Mouse (Mus musculus) stomach, postnatal 0 days (tissue): ENCODE measurements at regions not wholly inside any gene's neighbourhood (a gene's known extent, or its start where the extent isn't known, plus 50 kb on each side); places are given as distances from the start of the nearest gene placed in this dataset.

ENCODE experiments used
- ATAC-seq: fragments of 200-750 bp; cut with Nextera tagmentation; 2 replicates; pipeline ENCODE4 v1.8.0; 2017; ENCODE audit not compliant: low FRiP score, low TSS enrichment
- DNase-seq: peaks from one replicate; pipeline ENCODE4 v3.0.0-alpha.2; 2016; ENCODE audit warnings: low spot score
- H3K27ac ChIP-seq: fragments of 300-500 bp; sonication (generic); replicated peaks from 2 replicates; pipeline ENCODE4 v1.5.1; 2014; ENCODE audit warnings: mild to moderate bottlenecking, control low read depth
- H3K27me3 ChIP-seq: fragments of 300-500 bp; sonication (generic); 2 replicates; pipeline ENCODE4 v1.6.1; 2014; ENCODE audit warnings: low read length; ENCODE audit not compliant: control insufficient read depth, insufficient read depth
- H3K36me3 ChIP-seq: fragments of 300-500 bp; sonication (generic); 2 replicates; pipeline ENCODE4 v1.6.1; 2014; ENCODE audit warnings: low read length, mixed read lengths; ENCODE audit not compliant: control insufficient read depth, insufficient read depth
- H3K4me1 ChIP-seq: fragments of 300-500 bp; sonication (generic); replicated peaks from 2 replicates; pipeline ENCODE4 v1.6.1; 2014; ENCODE audit warnings: antibody characterized with exemption; ENCODE audit not compliant: control insufficient read depth, insufficient read depth
- H3K4me2 ChIP-seq: fragments of 300-500 bp; sonication (generic); replicated peaks from 2 replicates; pipeline ENCODE4 v1.6.1; 2014; ENCODE audit warnings: low read depth, mild to moderate bottlenecking, control low read depth, moderate library complexity
- H3K4me3 ChIP-seq: fragments of 300-500 bp; sonication (generic); 2 replicates; pipeline ENCODE4 v1.5.1; 2014; ENCODE audit warnings: low read depth, low read length, control low read depth
- H3K9ac ChIP-seq: fragments of 300-500 bp; sonication (generic); 2 replicates; pipeline ENCODE4 v1.6.1; 2014; ENCODE audit warnings: mild to moderate bottlenecking, low read length, control low read depth, mixed read lengths
- H3K9me3 ChIP-seq: fragments of 300-500 bp; sonication (generic); 2 replicates; pipeline ENCODE4 v1.6.1; 2016; ENCODE audit warnings: low read length; ENCODE audit not compliant: control insufficient read depth
- CTCF ChIP-seq: IDR thresholded peaks from 2 replicates; pipeline ENCODE4 v1.5.1; 2016; ENCODE audit warnings: antibody characterized with exemption, low read depth, mild to moderate bottlenecking, moderate library complexity
- EP300 ChIP-seq: optimal IDR thresholded peaks from 2 replicates; pipeline ENCODE3; 2016; ENCODE audit warnings: antibody characterized with exemption
- WGBS: fragments of 180-500 bp; shearing (Covaris S2); extraction: QIAGEN DNeasy Blood & Tissue Kit; methylation state at CpG from one replicate; pipeline ENCODE4 v1.1.7; 2014; 5-methylcytosine and 5-hydroxymethylcytosine counted together

DNA sequence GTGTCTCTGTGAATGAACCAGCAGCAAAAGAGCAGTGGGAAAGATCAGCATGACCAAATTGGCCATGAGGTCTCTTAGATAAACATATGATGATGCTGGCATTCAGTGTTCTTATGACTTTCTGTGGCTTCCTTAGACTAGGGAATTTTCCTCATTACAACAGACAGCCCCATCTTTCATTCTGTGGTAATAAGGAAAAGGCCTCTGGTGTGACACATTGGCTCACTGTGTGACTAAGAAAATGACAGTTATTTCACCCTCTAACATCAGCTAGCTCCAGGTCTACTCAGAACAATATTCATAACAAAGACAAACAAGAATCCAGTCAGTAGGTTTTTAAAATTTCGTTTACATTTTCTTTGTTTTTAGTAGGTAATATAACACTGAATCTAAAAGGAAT is 103.8 kb upstream of the Inhba start:
- Histone ChIP-seq H3K27me3 (no peaks in the 10 kb centered on the region), H3K4me1 (no peaks in the 10 kb centered on the region), H3K9ac (no peak overlapping the region), H3K27ac (no peak overlapping the region), H3K36me3 (no peaks in the 10 kb centered on the region), H3K4me2 (no peak overlapping the region), H3K9me3 (no peaks in the 10 kb centered on the region), H3K4me3 (no peak overlapping the region)
- DNase-seq, result no peak
- no peak for ATAC-seq
- TF ChIP-seq EP300, result no peak
- no peak for TF ChIP-seq CTCF
- 39% methylated on average over 1 of the region's 1 CpGs for whole genome bisulfite sequencing

DNA sequence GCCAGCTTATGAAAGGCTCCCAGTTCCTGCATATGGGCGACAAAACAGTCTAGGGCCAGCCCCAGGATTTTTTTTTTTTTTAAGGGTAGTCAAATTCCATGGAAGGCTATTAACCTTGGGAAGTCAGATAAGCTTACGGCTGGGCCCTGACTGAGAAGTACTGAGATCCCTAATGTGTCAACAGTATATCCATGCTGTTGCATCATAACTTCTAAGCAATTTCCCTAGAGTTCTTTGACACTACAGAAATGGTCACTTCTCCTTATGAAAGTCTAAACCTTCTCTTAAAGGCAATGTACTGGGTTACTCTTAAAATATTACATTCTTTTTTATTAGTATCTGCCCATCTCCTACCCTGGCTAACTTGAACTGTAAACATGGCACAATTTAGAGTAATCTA is 101.1 kb upstream of the Inhba start:
- H3K4me2 ChIP-seq, result no peak overlapping the region
- H3K4me1 ChIP-seq, result no peaks in the 10 kb centered on the region
- no peaks in the 10 kb centered on the region for H3K36me3 ChIP-seq
- DNase-seq, result no peak
- TF ChIP-seq EP300 (no peak), CTCF (no peak)
- no peak overlapping the region for H3K27ac ChIP-seq
- ATAC-seq, result no peak
- WGBS, result 61% methylated on average over 2 of the region's 2 CpGs
- H3K9me3 ChIP-seq, result no peaks in the 10 kb centered on the region
- H3K9ac ChIP-seq, result no peak overlapping the region
- H3K27me3 ChIP-seq, result no peaks in the 10 kb centered on the region
- no peak overlapping the region for H3K4me3 ChIP-seq

GRCm38 (mm10) chr13:15911263-15911662 is 100.4 kb upstream of the Inhba start:
- ATAC-seq, result no peak
- no peak overlapping the region for H3K4me2 ChIP-seq
- H3K4me3 ChIP-seq, result no peak overlapping the region
- TF ChIP-seq CTCF (no peak), EP300 (no peak)
- no peak overlapping the region for H3K9ac ChIP-seq
- 93% methylated on average over 1 of the region's 1 CpGs for WGBS
- H3K27me3 ChIP-seq, result no peaks in the 10 kb centered on the region
- H3K9me3 ChIP-seq, result no peaks in the 10 kb centered on the region
- no peak overlapping the region for H3K27ac ChIP-seq
- H3K36me3 ChIP-seq, result no peaks in the 10 kb centered on the region
- no peak for DNase-seq
- H3K4me1 ChIP-seq, result no peaks in the 10 kb centered on the region

DNA sequence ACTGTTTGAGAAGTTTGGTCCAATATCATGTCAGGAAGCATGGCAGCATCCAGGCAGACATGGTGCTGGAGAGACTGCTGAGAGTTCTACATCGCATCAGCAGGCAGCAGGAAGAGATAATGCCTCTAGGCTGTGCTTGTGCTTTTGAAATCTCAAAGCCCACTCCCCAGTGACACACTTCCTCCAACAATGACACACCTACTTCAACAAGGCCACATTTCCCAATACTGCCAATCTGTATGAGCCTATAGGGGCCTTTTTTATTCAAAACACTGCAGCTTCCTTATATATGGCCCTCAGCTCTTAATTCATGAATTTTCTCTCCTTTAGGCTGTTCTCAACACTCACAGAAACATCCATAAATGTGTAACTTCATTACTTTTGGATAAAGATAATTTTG is 97.4 kb upstream of the Inhba start:
- DNase-seq, result no peak
- ATAC-seq, result no peak
- TF ChIP-seq EP300 (no peak), CTCF (no peak)
- no peak overlapping the region for H3K4me3 ChIP-seq
- 79% methylated on average over 1 of the region's 1 CpGs for WGBS
- no peak overlapping the region for H3K4me2 ChIP-seq
- no peaks in the 10 kb centered on the region for H3K9me3 ChIP-seq
- H3K27ac ChIP-seq, result no peak overlapping the region
- H3K27me3 ChIP-seq, result no peaks in the 10 kb centered on the region
- H3K9ac ChIP-seq, result no peak overlapping the region
- no peaks in the 10 kb centered on the region for H3K4me1 ChIP-seq
- H3K36me3 ChIP-seq, result no peaks in the 10 kb centered on the region

GRCm38 (mm10) chr13:15929890-15930289 is 81.8 kb upstream of the Inhba start:
- no peak overlapping the region for H3K4me3 ChIP-seq
- no peaks in the 10 kb centered on the region for H3K36me3 ChIP-seq
- no peak for DNase-seq
- 83% methylated on average over 3 of the region's 3 CpGs for WGBS
- H3K4me2 ChIP-seq, result no peak overlapping the region
- ATAC-seq, result no peak
- no peaks in the 10 kb centered on the region for H3K4me1 ChIP-seq
- no peak overlapping the region for H3K27ac ChIP-seq
- H3K9ac ChIP-seq, result no peak overlapping the region
- no peaks in the 10 kb centered on the region for H3K9me3 ChIP-seq
- TF ChIP-seq EP300, result no peak
- TF ChIP-seq CTCF, result no peak
- H3K27me3 ChIP-seq, result no peaks in the 10 kb centered on the region

DNA sequence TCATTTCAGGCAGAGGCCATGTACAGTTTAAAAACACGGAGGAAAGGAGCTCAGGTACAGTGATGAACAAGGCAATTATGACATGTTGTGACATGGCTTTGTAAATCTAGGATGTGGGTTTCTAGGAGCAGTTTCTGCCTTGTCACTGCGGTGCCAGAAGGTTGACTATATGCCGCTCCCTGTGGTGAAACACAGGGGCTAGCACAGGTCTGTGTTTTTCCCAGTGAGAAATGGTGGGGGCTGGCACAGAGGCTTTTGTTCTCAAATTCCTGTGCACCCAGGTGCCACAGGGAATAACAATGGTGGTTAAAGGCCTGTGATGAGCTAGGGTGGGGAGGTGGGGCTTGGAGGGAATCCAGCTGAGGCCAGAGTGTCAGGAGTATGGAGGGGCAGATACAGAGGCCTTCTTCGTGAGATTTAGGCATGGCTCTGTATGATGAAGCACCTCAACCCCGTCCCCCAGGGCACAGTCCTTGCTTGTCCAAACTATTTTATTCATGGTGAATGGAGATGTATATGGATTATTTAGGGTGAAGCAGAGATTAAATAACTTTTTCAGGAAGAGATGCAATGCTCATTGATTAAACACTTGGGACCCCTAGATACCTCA is 80.0 kb upstream of the Inhba start:
- Histone ChIP-seq H3K9me3 (no peaks in the 10 kb centered on the region), H3K4me1 (no peaks in the 10 kb centered on the region), H3K36me3 (no peaks in the 10 kb centered on the region), H3K4me2 (no peak overlapping the region), H3K9ac (no peak overlapping the region), H3K27me3 (no peaks in the 10 kb centered on the region), H3K4me3 (no peak overlapping the region), H3K27ac (no peak overlapping the region)
- no peak for TF ChIP-seq EP300
- TF ChIP-seq CTCF, result no peak
- no peak for DNase-seq
- no peak for ATAC-seq
- 39% methylated on average over 5 of the region's 5 CpGs for WGBS
